Mouse (Mus musculus) adrenal gland, adult 2 months (tissue): ENCODE measurements around the gene Srpk1. TPM values are rescaled to one million over a fixed set of nuclear protein-coding genes. Genes with fewer than 3 reads are reported as not detected.

Experiments used
- DNase-seq: peaks from one replicate; pipeline ENCODE4 v3.0.0; 2021
- polyA plus RNA-seq: library from polyadenylated mRNA; depleted of rRNA; stranded (reverse); fragments of >200 nt; gene quantifications from 2 replicates; pipeline ENCODE4 v1.2.3, GENCODE M21; 2012
- total RNA-seq, 2 experiments: library from RNA; stranded (reverse); gene quantifications; 2 replicates each; pipeline ENCODE4 v1.2.3; 2021

Gene Srpk1
- total and polyA plus RNA-seq, 3 experiments: 12.0 to 60.6 (median 60.1) TPM

DNA sequence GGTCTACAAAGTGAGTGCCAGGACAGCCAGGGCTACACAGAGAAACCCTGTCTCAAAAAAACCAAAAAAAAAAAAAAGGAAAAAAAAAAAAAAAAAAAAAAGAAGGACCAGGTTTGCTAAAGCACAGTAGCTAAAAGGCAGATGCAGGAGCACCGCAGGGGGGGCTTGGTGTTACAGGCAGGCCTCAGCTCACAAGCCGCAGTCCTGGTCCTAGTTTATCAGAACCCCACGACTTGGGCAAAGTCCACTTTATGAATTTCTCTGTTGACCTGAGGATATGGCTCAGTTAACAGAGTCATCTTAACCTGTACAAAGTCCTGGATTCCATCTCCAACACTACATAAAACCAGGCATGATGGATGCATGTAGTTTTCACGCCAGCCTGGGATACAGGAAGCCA, 7.2 kb downstream of the Srpk1 start:
- no peak for DNase-seq

DNA sequence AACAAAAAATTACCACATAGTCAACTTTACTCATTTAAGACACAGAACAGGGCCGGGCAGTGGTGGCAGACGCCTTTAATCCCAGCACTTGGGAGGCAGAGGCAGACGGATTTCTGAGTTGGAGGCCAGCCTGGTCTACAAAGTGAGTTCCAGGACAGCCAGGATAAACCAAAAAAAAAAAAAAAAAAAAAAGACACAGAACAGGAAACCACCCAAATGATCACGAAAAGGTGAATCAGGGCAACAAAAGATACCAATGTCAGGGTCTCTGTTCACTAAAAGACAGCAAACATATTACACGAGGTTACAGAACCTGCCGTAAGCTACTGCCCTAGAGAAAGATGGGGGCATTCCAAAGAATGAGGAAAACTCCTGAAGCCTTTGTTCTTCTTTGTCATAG, 9.4 kb downstream of the Srpk1 start:
- no peak for DNase-seq

DNA sequence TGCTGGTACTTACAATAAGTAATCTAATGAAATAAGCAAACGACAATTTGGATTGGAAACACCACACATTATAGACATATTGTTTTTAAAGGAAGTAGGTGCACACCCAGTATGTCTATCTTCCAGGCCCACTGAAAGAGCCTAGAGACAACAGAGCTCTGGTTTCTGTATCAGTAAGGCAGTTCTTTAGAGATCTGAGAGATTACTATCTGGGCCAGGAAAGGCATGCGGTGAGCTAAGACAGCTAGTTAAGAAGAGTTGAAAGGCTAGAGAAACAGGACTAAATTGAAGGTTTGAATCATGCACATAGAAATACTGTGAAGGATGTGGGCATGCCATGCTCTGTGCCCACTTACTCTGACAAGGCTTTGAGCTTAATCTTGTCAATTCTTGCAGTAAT, 9.9 kb downstream of the Srpk1 start:
- DNase-seq: no peak

DNA sequence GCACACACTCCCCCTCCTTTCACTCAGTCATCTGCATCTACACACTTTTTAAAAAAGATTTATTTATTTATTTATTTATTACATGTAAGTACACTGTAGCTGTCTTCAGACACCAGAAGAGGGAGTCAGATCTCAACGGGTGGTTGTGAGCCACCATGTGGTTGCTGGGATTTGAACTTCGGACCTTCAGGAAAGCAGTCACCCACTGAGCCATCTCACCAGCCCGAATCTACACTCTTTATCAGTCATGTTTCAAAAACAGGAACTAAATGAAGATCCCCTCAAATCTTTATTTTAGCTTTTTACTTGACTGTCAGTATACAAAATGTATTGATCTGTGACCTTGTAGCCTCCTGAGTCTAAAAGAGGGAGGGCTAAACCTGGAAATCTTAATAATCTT, 13.0 kb downstream of the Srpk1 start:
- no peak for DNase-seq

DNA sequence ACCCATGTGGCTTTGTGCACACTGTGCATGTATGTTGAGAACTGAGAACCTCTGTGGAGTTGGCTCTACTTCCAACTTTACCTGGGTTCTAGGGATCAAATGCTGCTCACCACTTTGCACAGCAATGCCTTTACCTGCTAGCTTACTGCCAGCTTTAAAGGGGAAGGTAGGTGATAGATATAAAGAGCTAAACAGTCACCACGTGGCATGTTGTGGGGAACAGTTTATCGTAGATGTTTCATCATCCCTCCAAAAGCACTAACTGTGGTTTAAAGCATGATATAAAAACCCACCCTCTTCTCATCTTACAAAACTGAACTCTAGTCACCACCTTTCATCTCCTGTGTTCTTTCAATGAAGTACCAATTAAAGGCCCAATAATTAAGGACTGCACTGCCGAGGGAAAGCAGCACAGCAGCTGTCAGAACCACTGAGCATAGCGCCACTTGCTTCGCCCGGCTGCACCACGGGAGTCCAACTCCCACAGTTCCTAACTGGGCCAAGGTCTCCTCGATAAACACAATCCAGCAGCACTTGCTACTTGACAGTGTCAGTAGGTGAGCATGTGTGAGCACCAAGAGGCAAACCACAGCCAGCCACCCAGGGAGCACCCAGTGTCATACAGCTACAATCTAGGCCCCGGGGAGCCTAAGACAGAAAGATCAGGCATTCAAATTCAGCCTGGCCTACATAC, 20.8 kb downstream of the Srpk1 start:
- DNase-seq: peak; percentile 70

DNA sequence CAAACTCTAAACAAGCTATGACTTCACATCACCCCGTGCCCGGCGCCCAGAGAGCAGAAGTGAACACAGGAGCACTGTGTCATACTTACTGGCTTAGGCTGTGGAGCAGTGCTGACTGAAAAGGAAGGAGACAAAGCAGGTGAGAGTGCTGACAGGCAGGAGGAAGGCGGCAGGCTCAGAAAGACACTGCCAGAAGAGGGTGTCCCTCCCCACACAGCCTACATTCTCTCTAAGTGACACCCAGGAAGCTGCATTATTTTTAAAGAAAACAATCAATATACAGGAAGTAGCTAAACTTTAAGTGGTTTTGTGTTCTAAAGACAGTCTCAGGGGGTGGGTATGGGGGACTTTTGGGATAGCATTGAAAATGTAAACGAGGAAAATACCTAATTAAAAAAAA, 21.7 kb downstream of the Srpk1 start:
- DNase-seq: no peak

DNA sequence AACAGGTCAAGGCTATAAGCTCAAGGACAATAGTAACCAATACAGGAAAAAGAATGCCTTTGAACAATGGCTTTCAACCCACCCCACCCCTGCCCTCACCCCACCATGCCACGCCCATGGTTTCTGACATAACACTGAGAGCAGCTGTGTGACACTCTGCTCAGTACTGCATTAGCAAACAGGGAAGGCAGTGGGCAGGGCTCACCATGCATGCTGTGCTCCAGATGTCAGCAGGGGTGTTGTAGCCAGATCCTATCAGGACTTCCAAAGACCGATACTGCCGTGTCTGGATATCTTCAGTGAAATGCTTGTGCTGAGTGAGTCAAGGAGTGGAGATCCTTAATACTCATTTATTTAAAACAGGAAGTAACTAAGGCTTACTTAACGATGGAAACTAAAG, 28.5 kb downstream of the Srpk1 start:
- DNase-seq: no peak

DNA sequence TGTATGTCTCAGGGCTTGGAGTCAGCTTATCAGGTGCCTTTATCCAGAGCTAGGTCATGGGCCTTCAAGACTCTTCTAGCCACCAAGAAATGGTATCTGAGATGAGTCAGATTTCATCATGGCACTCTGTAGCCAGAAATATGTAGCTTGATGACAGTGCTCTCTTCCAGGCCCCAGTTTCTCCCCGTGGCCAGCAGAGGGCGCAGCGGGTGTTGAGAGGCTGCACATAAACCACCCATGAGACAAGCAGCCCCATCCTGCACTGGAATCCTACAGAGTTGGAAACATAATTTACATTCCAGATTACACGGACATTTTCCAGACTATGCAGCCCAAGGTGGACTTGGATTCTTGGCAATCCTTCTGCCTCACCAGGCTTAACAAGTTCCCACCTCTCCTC, 29.5 kb downstream of the Srpk1 start:
- peak; percentile 82 for DNase-seq

DNA sequence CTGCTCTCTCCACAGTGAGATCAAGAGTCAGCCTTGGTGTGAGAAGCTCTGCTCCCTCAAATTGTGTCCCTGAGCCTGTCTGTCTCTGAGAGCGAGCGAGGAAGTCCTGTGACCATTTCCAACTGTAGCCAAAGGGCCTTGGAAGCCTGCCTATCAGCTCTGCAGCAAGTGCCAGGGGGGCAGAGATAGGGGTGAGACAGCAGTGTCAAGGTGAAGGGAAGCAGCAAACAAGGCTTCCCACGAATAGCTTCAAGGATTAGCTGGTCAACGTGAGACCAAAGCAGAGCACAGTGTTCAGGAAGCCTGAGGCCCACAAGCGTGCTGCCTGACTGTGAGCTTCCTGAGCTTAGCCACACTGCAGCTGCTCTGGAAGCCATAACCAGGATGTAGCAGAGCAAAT, 31.0 kb downstream of the Srpk1 start:
- DNase-seq: peak; percentile 67

DNA sequence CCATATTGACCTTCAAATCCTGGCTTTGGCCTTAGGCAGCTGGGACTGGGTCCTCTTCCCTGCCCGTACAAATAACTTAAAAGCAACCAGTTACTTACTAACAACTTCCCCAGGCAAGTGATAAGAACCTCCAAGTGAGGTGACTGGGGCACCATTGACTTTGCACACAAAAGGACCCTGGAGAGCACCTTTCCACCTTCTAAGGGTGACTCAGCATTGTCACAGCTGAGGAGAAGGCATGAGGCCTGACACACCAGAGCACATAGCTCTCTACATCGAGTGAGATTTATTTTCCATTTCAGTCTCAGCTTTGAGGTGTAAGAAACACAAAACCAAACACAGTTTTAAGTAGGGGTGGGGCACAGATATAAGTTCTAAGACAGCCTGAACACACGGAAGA, 31.9 kb downstream of the Srpk1 start:
- no peak for DNase-seq

DNA sequence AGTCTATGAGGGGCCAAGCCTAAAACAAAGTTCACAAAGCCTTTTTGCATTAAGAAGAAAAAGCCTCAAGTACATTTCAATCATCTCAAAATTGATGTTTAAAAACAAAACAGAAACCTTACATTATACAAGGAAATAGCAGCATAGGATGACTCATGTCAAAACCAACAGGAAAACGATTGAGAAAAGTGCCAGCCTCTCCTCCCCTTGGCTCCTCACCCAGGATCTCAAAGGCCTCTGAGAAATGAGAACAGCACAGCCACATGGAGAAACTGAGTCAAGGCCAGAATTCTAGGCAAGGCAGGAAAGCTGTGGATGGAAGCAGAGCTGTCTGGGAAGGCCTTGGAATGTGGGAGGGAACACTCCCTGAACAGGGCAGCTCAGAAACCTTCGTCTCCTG, 33.9 kb downstream of the Srpk1 start:
- DNase-seq: no peak

DNA sequence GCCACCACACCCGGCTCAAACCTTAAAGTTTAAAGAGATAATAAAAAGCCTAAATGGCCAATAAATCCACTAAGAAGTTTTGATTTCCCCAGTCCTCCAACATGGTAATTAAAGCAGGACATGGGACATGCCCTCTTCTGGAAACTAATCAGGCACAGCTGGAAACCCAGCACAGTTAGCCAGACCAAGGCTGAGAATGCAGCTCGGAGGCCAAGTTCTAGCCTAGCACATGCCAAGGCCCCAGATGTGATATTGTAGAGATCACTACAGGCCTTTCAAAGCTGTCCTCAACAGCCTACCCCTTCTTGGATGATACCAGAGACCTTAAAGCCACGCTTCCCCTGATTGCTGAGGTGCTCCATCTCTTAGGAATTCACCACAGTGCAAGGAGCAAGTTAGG, 36.0 kb downstream of the Srpk1 start:
- DNase-seq: no peak

DNA sequence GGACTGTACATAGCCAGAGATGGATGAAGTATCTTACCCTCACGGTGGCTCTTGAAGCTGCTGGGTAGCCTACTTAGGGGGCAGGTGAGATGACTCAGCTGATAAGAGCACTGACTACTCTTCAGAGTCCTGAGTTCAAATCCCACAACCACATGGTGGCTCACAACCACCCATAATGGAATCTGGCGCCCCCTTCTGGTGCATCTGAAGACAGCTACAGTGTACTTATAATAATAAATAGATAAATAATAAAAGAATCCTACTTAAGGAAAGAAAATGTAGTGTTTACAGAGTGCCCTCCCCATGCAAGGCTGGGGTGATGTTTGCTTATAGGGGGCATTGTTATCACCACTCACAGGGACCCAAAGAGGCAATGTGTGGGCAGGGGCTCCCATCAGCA, 41.5 kb downstream of the Srpk1 start:
- no peak for DNase-seq

DNA sequence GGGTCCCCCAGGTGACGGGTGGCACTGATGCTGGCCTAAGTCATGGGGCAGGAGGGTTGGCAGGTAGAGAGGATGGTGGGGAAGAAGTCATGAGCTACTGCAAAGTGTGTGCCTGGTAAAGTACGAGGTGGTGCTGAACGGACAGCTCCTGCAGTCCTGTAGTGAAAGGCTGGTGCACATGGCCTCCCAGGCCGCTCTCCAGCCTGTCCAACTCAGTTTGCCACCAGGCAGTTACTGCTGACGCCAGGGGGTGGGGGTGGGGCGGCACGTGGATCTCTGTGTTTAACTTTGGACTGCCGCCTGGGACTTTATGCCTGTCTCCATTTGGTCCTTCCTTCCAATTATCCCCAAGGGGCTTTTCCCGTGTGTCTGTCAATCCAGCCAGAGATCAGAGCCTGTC, 42.1 kb downstream of the Srpk1 start:
- peak; percentile 61 for DNase-seq

DNA sequence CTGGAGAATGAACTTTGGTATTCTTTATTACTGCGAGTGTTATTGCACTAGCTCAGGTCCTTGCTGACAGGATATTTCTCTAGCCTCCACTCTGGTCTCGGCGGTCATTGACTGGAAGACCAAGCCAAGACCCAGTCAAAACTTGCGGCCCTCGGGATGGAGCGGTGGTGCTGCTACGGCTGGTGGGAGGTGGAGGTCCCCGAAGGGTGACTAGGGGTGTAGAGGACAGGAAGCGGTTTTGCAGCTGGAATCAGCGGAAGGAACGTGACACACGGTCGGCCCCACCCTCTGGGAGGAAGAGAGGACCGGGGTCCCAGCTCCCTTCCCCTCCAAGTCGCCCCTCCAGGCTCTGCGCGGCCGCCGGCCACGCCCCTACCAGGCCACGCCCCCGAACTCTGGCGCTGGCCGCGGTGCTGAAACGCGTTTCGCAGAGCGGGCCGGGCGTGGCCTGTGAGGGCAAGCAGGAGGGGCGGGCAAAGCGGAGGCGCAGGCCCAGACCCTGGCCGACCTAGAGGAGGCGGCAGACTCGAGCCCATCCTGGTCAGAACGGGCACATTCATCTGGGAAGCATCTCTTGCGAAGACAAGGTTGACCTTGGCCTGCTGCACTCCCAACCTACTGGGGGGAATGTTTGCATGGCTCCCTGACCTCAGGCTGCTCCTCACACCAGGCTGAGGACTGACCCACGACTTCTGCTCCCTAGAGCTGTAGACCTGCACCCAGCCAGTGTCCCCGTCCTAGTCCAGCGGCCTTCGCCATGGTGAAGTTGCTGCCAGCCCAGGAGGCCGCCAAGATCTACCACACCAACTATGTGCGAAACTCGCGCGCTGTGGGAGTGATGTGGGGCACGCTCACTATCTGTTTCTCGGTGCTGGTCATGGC, 47.0 kb downstream of the Srpk1 start, which contains the start of gene Lhfpl5:
TSS of gene Lhfpl5 (plus strand) at position 398 of the 882 bp plus-strand sequence.
- peak; percentile 43 for DNase-seq

DNA sequence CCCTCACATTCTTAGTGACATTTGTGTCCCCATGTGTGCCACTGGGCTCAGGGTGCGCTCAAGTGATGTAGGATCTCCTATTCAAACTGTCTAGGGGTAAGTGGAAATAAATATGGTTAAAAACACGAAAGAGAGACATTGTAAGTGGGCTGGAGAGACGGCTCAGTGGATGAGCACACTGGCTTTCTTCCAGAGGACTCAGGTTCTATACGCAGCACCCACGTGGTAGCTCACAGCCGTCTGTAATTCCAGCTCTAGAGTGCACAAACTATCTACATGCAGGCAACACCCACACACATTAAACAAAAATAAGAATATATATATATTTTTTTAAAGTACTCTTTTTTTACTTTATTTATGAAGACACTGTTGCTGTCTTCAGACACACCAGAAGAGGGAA, 49.6 kb downstream of the Srpk1 start:
- no peak for DNase-seq

DNA sequence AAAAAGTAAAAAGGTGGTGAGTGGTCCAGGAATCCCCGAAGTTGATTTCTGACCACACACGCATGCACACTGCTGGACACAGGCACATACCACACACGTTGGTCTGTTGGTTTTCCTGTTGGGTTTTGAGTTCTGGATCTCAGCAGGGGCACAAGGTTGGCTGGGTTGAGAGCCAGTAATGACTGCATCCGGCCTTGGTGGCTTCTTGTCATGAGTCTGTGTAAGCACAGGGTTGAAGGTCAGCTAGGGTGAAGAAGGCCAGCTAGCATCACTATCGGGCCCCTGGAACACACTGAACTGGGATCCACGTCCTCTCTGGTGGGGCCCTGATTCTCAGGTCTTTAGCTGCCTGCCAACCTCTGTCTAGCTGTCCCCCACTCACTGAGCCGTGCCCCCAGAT, 50.0 kb downstream of the Srpk1 start:
- DNase-seq: peak; percentile 47

DNA sequence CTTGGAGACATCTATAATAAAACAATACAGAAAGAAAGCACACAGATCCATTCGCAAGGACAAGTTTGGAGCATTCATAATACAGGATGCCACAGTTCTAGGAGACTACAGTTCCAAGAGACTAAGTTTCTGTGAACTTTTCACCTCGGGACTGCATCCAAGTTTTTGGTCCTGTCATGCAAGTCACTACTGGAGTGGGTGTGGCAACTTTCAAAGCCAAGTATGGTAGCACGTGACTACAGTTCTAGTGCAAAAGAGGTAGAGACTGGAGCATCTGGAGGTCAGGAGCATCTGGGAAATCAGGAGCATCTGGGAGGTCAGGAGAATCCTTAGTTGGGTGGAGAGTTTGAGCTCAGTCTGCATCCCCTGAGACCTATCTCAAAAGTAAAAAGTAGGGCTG, 50.6 kb downstream of the Srpk1 start:
- DNase-seq: no peak

DNA sequence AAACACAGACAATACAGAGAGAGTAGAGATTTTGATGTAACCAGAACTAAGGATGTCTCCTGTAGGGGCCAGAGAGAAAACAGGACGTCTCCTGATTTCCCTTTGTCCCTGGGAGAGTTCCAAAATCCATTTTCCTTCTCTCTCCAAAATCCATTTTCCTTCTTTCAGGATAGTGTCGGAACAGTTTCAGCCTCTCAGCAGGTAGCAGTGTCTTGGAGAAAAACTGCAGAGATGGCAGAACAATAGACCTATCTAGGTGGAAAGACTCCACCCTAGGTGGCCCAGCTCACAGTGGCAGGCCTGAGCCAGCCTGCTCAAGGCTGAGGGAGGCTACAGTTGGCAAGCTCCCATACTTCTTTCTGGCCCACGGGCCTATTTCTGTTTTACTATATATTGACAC, 55.0 kb downstream of the Srpk1 start:
- no peak for DNase-seq

DNA sequence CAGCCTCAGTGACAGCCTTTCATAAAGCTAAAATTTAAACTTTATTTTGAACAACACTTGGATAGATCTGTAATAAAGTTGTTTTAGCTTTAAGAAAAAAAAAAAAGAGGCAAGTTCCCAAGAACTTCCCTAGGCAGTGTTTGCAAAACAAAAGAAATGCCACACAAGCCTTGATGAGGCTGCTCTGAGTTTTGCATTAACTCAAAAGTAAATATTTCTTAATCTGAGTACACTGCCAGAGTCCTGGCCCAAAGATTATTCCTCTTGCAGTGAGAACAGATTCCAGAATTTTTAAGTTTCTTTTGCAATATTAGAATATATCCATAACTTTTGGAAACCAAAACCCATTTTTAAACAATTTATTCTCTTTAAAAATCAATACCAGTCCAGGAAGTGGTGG, 57.3 kb downstream of the Srpk1 start:
- no peak for DNase-seq

DNA sequence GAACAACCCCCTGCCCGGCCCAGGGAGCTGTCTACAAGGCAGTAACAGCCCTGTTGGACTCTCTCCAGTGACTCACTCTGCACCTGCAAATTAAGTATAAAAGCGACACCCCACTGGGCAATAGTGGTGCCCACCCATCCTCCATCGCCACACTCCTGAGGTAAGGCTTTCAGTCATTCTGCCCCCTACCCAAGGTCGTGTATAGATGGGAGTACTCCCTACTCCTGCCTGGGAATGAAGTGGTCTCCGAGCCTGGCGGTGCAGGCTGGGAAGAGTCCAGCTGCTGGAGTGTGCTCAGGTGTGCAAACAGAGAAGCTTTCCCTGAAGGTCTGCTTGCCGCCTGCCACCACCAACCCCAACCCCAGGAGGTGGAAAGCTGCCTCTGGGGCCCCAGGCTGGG, 60.9 kb downstream of the Srpk1 start:
- no peak for DNase-seq

DNA sequence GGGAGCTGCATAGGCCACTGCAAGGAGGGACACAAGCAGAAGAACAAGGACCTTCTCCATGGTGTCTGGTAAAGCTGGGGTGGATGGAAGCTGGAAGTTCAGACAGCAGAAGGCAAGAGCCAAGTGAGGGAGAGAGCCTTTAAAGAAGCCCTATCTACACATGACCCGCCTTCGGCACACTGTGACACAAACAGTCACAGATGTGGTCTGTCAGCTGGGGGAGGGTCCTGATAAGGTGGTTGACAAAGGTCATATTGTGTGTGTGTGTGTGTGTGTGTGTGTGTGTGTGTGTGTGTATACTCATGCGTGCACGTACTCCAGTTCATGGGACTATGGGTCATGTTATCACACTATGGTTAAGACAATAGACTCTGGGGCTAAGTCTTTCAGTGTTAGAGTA, 61.9 kb downstream of the Srpk1 start, which contains the start of gene Clps:
TSS of gene Clps (minus strand) at position 169 of the 400 bp plus-strand sequence.
- DNase-seq: no peak

DNA sequence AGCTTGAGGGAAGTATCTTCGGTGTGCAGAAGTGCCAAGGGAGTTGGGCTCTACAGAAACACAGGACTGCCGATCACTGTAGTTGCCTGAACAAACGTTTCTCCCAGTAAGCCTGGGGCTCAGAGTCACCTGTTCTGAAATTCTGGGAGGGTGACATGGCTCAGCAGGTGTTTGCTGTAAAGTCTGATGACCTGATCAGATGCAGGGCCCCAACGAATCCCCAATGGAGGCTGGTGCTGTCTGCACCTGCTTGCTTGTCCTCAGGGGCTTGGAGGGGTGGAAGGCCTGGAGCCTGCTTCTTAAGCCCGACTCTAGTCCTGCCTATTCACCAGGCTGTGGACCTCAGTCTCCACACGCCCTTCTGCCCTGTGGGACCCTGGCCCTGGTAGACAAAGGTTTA, 64.7 kb downstream of the Srpk1 start:
- DNase-seq: no peak
